Mouse (Mus musculus) bone marrow, adult 2 months (tissue): ENCODE results near the gene Gm10719.
"Not testable (repeated sequence)": the region's sequence is repeated elsewhere in the genome, so short reads cannot be mapped to it uniquely, and the experiment has no call there.

Source experiments
- CTCF ChIP-seq: fragments of 200-500 bp; IDR thresholded peaks from 2 replicates; pipeline ENCODE4 v1.5.1; 2011; ENCODE audit warnings: low read length, control low read depth; ENCODE audit not compliant: control insufficient read depth, insufficient read depth
- POLR2A ChIP-seq: fragments of 200-500 bp; IDR thresholded peaks from 2 replicates; pipeline ENCODE4 v1.6.1; 2011; ENCODE audit warnings: low read depth, mild to moderate bottlenecking, control low read depth, low read length, borderline replicate concordance; ENCODE audit not compliant: control insufficient read depth

DNA sequence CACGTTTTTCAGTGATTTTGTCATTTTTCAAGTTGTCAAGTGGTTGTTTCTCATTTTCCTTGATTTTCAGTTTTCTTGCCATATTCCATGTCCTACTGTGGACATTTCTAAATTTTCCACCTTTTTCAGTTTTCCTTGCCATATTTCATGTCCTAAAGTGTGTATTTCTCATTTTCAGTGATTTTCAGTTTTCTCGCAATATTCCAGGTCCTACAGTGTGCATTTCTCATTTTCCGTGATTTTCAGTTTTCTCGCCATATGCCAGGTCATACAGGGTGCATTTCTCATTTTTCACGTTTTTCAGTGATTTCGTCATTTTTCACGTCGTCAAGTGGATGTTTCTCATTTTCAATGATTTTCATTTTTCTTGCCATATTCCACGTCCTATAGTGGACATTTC is 1.7 kb downstream of the Gm10719 start:
- not testable (repeated sequence) for TF ChIP-seq CTCF, POLR2A
